Mouse (Mus musculus) embryonic fibroblast, embryonic 13.5 days (primary cell): ENCODE results near the gene Prelid3b.

Experiments used
- CTCF ChIP-seq: IDR thresholded peaks from 2 replicates; pipeline ENCODE4 v1.5.1; 2011; ENCODE audit warnings: mild to moderate bottlenecking, control low read depth, low read length, moderate library complexity, borderline replicate concordance; ENCODE audit not compliant: insufficient read depth
- POLR2A ChIP-seq: IDR thresholded peaks from 2 replicates; pipeline ENCODE4 v1.6.1; 2011; ENCODE audit warnings: low read depth, mild to moderate bottlenecking, control low read depth, low read length, moderate library complexity

- TF ChIP-seq CTCF (no peak), POLR2A (no peak)
Observed at GRCm38 (mm10) chr2:174470333-174470732, 2.5 kb downstream of the Prelid3b start.
